Mouse (Mus musculus): ENCODE data around the gene Kng1. TPM values are rescaled to one million over a fixed set of nuclear protein-coding genes. Genes with fewer than 3 reads are reported as not detected.
A peak's percentile ranks its signal among the peaks of the same experiment; 100 is the strongest.

Gene Kng1
- polyA plus RNA-seq, 1 experiment from 2014 or later = not detected

DNA sequence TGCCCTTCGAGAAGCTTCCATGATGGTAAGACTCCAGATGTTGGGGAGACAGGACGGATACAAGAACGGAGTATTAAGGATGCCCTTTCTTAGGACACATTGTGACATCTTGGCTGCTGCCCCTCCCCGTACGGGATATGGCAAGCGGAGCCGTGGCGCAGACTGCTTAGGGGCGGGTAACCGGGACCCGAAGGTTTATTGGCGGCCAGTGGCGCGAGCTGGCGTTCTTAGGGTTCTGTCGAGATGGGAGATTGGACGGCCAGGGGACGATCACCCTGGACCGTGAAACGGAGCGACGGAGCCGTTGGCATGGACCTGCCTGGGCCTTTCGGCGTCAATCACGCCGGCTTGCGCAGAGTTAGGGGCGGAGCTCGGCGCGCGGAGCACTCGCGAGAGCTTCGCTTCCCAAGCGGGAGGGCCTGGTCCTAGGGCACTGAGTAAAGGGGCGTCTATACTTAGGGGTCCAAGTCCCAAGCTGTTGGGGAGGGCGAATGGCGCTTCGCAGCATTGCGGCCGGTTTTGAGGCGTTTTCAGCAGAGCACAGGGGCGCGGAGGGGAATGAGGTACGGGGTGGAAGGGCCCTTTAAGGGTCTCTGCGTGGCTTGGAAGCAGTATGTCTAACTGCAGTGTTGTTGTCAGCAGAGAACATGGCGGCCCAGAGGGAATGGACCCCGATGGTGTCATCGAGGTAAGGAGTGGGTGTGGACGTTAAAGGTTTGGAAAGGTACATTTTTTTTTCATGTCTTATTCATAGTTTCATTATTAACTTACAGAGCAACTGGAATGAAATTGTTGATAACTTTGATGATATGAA, 50.5 kb downstream of the Kng1 start:
- H3K4me1 ChIP-seq = peaks cover 20% of the 10 kb centered on the region; the same call in 1 of the 2 replicates
- no peaks in the 10 kb centered on the region for H3K9me3 ChIP-seq
- H3K36me3 ChIP-seq = peaks cover 40% of the 10 kb centered on the region
- no peaks in the 10 kb centered on the region for H3K27me3 ChIP-seq
- peak overlapping the region; percentile 97 for H3K27ac ChIP-seq
- WGBS = under 1% methylated on average over 52 of the region's 52 CpGs
- H3K9ac ChIP-seq = peak overlapping the region; percentile 100
- H3K4me3 ChIP-seq = peak overlapping the region; percentile 96
- H3K4me2 ChIP-seq (replicated peaks) = peak overlapping the region; percentile 94
- peak; percentile 84 for ATAC-seq (ENCODE audit: insufficient number of reproducible peaks, insufficient read depth, low FRiP score, low TSS enrichment)

DNA sequence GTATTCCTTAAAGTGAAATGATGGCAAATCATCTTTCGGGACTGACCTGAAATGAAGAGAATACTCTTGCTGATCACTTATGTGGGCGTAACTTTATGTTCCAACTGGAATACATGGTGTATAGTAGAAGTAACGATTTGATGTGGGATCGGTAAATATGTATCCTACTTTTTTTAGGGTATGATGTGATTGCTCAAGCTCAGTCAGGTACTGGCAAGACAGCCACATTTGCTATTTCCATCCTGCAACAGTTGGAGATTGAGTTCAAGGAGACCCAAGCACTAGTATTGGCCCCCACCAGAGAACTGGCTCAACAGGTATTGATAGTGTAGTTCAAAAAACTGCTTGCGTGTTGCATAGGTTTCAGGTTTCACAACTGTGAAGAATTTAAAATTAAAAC, 51.3 kb downstream of the Kng1 start:
- Histone ChIP-seq H3K4me3 (peak overlapping the region; percentile 96), H3K27ac (no peak overlapping the region), H3K9ac (peak overlapping the region; percentile 100), H3K4me1 (peaks cover 20% of the 10 kb centered on the region; the same call in 1 of the 2 replicates), H3K36me3 (peaks cover 42% of the 10 kb centered on the region), H3K9me3 (no peaks in the 10 kb centered on the region), H3K4me2 (replicated peaks) (peak overlapping the region; percentile 94), H3K27me3 (no peaks in the 10 kb centered on the region)
- 3% methylated on average over 5 of the region's 5 CpGs for WGBS
- ATAC-seq (ENCODE audit: insufficient number of reproducible peaks, insufficient read depth, low FRiP score, low TSS enrichment) = no peak

DNA sequence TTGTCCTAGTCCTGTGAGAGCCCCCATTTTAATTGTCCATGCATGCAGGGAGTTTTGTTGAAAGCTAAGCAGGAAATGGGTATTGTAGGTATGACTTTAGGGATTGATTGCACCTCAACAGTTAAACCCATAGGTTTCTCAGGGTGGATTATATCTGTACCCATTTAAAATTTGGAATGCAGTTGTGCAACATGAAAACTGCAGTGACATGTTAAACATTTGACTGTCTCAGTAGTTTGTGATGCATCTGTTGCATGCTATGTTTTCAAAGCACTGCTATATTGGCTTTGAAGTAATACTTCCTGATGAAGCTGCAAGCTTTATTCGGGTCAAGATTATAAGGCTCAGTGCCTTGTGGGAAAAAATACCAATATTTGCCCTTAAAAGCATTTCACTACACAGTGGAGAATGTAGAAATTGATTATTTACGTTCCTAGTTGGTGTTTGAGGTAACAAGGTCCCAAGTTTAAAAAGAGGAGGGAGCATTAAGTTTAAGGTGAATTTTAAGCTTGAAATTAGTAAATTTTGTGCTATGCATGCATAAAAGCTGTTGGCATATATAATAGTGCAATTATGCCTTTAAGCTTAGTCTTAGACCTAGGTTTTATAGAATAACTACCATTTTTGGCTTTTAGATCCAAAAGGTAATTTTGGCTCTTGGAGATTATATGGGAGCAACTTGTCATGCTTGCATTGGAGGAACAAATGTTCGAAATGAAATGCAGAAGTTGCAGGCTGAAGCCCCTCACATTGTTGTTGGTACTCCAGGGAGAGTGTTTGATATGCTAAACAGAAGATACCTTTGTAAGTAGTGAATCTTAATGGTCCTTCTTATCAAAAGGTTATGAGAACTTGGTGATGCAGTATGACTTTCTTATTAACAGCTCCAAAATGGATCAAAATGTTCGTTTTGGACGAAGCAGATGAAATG, 52.0 kb downstream of the Kng1 start:
- peaks cover 49% of the 10 kb centered on the region for H3K36me3 ChIP-seq

DNA sequence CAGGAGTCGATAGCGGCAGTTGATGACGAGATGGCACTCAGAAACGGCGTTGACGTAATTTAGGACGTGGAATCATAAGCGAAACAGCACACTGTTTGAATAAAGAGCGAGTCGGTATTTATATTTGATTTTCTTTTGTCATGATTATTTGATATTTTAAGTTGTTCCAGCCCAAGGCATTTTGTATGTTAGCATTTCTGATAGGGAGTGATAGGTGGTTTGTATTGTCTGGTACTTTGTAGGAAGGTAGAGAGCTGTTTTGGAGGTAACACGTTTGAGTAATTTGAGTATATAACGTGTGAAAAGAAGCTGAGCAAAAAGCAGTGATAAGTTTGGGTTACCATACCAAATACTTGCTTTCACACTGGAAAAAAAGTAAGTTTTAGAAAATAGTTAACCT, 54.7 kb downstream of the Kng1 start:
- peaks cover 55% of the 10 kb centered on the region for H3K36me3 ChIP-seq
- no peak overlapping the region for H3K9ac ChIP-seq
- no peak overlapping the region for H3K4me3 ChIP-seq
- ATAC-seq (ENCODE audit: insufficient number of reproducible peaks, insufficient read depth, low FRiP score, low TSS enrichment) = no peak
- H3K27me3 ChIP-seq = no peaks in the 10 kb centered on the region
- no peak overlapping the region for H3K27ac ChIP-seq
- H3K4me1 ChIP-seq = peaks cover 20% of the 10 kb centered on the region; the same call in 1 of the 2 replicates
- no peak overlapping the region for H3K4me2 ChIP-seq (replicated peaks)
- 83% methylated on average over 12 of the region's 12 CpGs for WGBS
- H3K9me3 ChIP-seq = no peaks in the 10 kb centered on the region

More for the DNA sequence above, 52.0 kb downstream of the Kng1 start:
- 64% methylated on average over 5 of the region's 5 CpGs for WGBS
- no peak for ATAC-seq (ENCODE audit: insufficient number of reproducible peaks, insufficient read depth, low FRiP score, low TSS enrichment)
- Histone ChIP-seq H3K4me2 (replicated peaks) (peak overlapping the region; percentile 94), H3K4me3 (peak overlapping the region; percentile 96), H3K9ac (peak overlapping the region; percentile 100), H3K4me1 (peaks cover 20% of the 10 kb centered on the region; the same call in 1 of the 2 replicates), H3K27me3 (no peaks in the 10 kb centered on the region), H3K27ac (no peak overlapping the region), H3K9me3 (no peaks in the 10 kb centered on the region)

DNA sequence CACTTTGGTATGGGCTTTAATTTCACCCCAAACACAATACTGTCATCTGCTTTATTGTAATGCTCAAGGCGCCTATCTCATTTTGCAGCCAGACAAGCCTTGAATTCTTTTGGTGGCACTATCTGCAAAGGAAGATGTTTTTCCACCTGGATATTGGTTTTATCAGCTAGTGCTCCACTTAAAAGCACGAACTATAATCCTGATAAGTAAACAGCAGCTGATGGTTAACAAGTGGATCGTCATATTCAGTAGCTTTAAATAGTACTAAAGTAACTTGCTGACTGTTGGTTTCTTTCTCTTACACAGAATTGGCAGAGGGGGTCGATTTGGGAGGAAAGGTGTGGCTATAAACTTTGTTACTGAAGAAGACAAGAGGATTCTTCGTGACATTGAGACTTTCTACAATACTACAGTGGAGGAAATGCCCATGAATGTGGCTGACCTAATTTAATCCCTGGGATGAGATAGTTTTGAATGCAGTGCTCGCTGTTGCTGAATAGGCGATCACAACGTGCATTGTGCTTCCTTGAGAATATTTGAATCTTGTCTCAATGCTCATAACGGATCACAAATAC, 55.3 kb downstream of the Kng1 start:
- H3K9ac ChIP-seq = no peak overlapping the region
- H3K4me2 ChIP-seq (replicated peaks) = no peak overlapping the region
- H3K27ac ChIP-seq = no peak overlapping the region
- H3K4me1 ChIP-seq = peaks cover 20% of the 10 kb centered on the region; the same call in 1 of the 2 replicates
- WGBS = 60% methylated on average over 9 of the region's 9 CpGs
- H3K9me3 ChIP-seq = no peaks in the 10 kb centered on the region
- ATAC-seq (ENCODE audit: insufficient number of reproducible peaks, insufficient read depth, low FRiP score, low TSS enrichment) = no peak
- H3K36me3 ChIP-seq = peaks cover 57% of the 10 kb centered on the region
- H3K27me3 ChIP-seq = no peaks in the 10 kb centered on the region
- no peak overlapping the region for H3K4me3 ChIP-seq

DNA sequence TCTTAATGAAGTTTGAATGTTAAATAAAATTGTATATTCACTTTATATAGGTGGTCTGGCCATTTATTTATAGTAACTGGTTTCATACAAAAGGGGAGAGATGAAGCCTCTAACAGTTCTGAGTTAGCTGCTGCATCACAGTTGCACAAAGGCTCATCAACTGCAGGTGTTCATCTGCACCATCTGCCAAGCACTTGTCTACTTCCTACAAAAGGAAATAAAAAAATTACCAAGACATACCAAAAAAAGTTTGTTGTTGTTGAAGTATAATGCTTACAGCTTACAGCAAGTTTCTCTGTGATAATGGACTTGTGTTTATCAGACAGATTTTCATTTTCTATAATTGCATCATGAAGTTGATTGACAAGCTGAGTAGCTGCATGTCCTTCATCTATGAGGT, 56.2 kb downstream of the Kng1 start:
- Histone ChIP-seq H3K4me2 (replicated peaks) (no peak overlapping the region), H3K27ac (no peak overlapping the region), H3K9me3 (no peaks in the 10 kb centered on the region), H3K36me3 (peaks cover 56% of the 10 kb centered on the region), H3K4me3 (no peak overlapping the region), H3K4me1 (peaks cover 19% of the 10 kb centered on the region; the same call in 1 of the 2 replicates), H3K9ac (no peak overlapping the region), H3K27me3 (no peaks in the 10 kb centered on the region)
- no peak for ATAC-seq (ENCODE audit: insufficient number of reproducible peaks, insufficient read depth, low FRiP score, low TSS enrichment)

DNA sequence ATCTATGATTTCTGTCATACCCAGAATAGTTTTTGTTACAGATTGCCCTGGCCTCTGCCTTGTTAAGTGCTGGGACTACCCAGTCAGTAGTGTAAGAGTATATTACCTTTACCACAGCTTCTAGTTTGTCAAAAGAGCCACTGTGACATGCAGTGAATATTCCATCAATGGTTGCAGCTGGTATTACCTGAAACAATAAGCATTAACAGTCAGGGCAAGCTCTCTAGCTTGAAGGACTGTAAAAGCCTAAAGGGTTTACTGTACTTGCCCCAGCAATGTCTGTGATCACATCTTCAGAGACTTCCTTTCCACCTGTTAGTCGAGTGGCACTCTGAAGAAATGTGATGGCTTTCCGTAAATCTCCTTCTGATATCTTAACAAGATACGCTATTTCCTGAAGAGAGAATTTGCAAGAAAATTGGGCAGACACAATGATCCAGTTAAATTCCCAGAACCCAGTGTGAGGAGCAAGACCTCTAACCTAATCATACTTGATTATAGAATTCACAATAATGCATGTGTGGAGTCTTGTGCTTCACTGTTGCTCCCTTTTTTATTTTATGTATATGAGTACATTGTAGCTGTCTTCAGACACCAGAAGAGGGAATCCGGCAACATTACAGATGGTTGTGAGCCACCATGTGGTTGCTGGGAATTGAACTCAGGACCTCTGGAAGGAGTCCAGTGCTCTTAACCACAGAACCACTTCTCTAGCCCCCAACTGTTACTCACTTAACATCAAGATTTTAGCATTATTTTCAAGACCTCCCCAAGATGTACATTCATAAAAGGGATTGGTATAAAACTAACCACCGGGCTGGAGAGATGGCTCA, 56.9 kb downstream of the Kng1 start:
- Histone ChIP-seq H3K4me1 (peaks cover 12% of the 10 kb centered on the region; the same call in 1 of the 2 replicates), H3K4me2 (replicated peaks) (no peak overlapping the region), H3K4me3 (no peak overlapping the region), H3K27me3 (no peaks in the 10 kb centered on the region), H3K9ac (no peak overlapping the region), H3K9me3 (no peaks in the 10 kb centered on the region), H3K27ac (no peak overlapping the region), H3K36me3 (peaks cover 54% of the 10 kb centered on the region)
- 67% methylated on average over 5 of the region's 5 CpGs for WGBS
- ATAC-seq (ENCODE audit: insufficient number of reproducible peaks, insufficient read depth, low FRiP score, low TSS enrichment) = no peak

DNA sequence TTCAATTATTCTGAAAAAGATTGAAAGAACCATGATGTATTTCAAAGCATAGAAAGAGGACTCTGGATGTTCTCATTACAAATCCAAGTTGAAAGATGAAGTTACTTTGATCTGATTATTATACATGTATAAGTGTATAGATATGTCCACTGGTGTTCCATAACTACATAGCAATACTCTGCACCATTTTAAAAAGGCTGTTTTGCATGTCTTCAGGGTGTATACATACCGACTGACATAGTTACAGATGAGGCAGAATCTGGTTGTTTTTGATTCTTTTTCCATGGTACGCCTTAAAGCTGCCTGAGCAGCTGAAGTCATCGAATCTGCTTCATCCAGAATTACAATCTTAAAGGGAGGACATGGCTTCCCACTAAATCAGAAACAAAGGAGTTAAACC, 57.8 kb downstream of the Kng1 start:
- H3K4me2 ChIP-seq (replicated peaks) = no peak overlapping the region
- H3K4me3 ChIP-seq = no peak overlapping the region
- H3K9ac ChIP-seq = no peak overlapping the region
- H3K27me3 ChIP-seq = no peaks in the 10 kb centered on the region
- H3K27ac ChIP-seq = no peak overlapping the region
- H3K36me3 ChIP-seq = peaks cover 49% of the 10 kb centered on the region
- H3K4me1 ChIP-seq = 0 out of 2 replicates have a peak, but pooled peaks cover 5% of the 10 kb centered on the region
- 81% methylated on average over 3 of the region's 3 CpGs for WGBS
- H3K9me3 ChIP-seq = no peaks in the 10 kb centered on the region
- no peak for ATAC-seq (ENCODE audit: insufficient number of reproducible peaks, insufficient read depth, low FRiP score, low TSS enrichment)

DNA sequence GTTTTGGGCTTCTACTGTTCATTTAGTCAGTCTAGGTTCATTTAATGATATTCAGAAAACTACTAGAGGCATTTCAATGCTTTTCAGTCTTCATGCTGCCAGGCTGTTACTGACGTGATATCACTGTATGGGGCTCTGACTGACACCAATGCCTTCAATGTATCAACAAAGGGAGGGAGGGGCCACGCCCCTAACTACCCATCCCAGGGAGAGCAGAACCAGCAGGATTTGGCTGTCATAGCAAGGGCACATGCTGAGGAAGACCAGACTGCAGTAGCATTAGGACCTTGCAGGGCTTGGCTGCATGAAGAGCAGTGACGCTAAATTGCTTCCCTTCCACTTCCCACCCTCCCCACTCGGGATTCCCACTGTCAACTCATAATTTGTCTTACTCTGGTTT, 59.5 kb downstream of the Kng1 start:
- Histone ChIP-seq H3K4me1 (no peaks in the 10 kb centered on the region), H3K36me3 (peaks cover 44% of the 10 kb centered on the region), H3K9ac (no peak overlapping the region), H3K27ac (no peak overlapping the region), H3K4me3 (no peak overlapping the region), H3K4me2 (replicated peaks) (no peak overlapping the region), H3K27me3 (no peaks in the 10 kb centered on the region), H3K9me3 (no peaks in the 10 kb centered on the region)
- ATAC-seq (ENCODE audit: insufficient number of reproducible peaks, insufficient read depth, low FRiP score, low TSS enrichment) = no peak
- 63% methylated on average over 4 of the region's 4 CpGs for WGBS

DNA sequence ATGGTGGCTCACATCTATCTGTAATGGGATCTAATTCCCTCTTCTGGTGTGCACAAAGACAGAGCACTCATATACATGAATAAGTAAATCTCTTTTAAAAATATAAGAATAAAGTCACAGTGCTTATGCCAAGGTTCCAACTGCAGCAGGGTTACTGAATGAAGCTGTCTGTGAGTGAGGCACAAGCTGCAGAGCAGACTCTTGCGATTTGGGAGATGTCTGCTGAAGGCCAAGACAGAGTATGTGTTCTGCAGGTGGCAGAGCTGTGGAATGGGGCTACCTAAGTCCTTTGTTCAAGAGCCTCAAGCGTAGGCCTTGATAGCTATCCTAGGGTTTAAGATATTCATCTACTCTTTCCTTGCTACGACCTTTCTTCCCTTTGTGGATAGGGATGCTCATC, 64.8 kb downstream of the Kng1 start:
- 86% methylated on average over 3 of the region's 3 CpGs for WGBS
- Histone ChIP-seq H3K9me3 (no peaks in the 10 kb centered on the region), H3K36me3 (peaks cover 42% of the 10 kb centered on the region), H3K9ac (no peak overlapping the region), H3K27me3 (no peaks in the 10 kb centered on the region), H3K4me3 (no peak overlapping the region), H3K27ac (no peak overlapping the region), H3K4me2 (replicated peaks) (no peak overlapping the region), H3K4me1 (peaks cover 6% of the 10 kb centered on the region)
- ATAC-seq (ENCODE audit: insufficient number of reproducible peaks, insufficient read depth, low FRiP score, low TSS enrichment) = no peak

DNA sequence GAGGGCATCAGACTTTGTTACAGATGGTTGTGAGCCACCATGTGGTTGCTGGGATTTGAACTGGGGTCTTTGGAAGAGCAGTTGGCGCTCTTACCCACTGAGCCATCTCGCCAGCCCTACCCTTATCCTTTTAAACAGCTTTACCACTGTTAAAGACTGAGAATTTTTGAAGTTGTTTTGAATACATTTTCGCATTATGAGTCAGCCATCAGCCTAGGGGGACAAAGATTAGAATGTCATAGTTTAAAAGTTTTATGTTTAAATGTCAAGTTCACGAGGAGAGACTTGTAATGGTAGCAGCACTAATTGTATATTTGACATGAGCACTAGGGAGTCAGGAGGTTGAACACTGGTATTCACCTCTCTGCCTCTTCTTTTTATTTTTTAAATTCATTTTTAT, 65.4 kb downstream of the Kng1 start:
- Histone ChIP-seq H3K4me2 (replicated peaks) (no peak overlapping the region), H3K9ac (no peak overlapping the region), H3K4me3 (no peak overlapping the region), H3K36me3 (peaks cover 39% of the 10 kb centered on the region), H3K27ac (no peak overlapping the region), H3K9me3 (no peaks in the 10 kb centered on the region), H3K4me1 (peaks cover 6% of the 10 kb centered on the region), H3K27me3 (no peaks in the 10 kb centered on the region)
- no peak for ATAC-seq (ENCODE audit: insufficient number of reproducible peaks, insufficient read depth, low FRiP score, low TSS enrichment)
- 91% methylated on average over 4 of the region's 4 CpGs for WGBS
